Mouse (Mus musculus) left cerebral cortex, postnatal 4 days (tissue): ENCODE data around the gene Sctr. TPM values are rescaled to one million over a fixed set of nuclear protein-coding genes. Genes with fewer than 3 reads are reported as not detected.

Source experiments
- DNase-seq: peaks from one replicate; pipeline ENCODE4 v3.0.0-alpha.2; 2022
- intact Hi-C: fragments of 180-260 bp; cut with DNase I; formaldehyde crosslinking; loops from one replicate; pipeline ENCODE4 v1.15.1; 2025
- total RNA-seq, 2 experiments: library from RNA; stranded (reverse); gene quantifications; 2 replicates each; pipeline ENCODE4 v1.2.3; 2021

The Sctr gene
- total RNA-seq = 1 to 10 TPM in 1 of 2 experiments, under 1 TPM in 1; 0.96 to 1.2 TPM

GRCm38 (mm10) chr1:120006844-120007790 is at the start of gene Sctr:
Gene Sctr (plus strand): TSS chr1:120006894.
- intact Hi-C loops = no loop called here
- peak; percentile 21 for DNase-seq

GRCm38 (mm10) chr1:119957716-119958222 is 48.9 kb upstream of the Sctr start:
- DNase-seq = peak; percentile 61
- intact Hi-C loops = no loop called here

- intact Hi-C loops = no loop called here
- no peak for DNase-seq
These were observed 47.2 kb upstream of the Sctr start for GRCm38 (mm10) chr1:119959464-119959863.

- no peak for DNase-seq
- intact Hi-C loops = no loop called here
These were observed 46.8 kb upstream of the Sctr start for GRCm38 (mm10) chr1:119959920-119960319.

- DNase-seq = no peak
- intact Hi-C loops = no loop called here
These were observed 40.7 kb upstream of the Sctr start for GRCm38 (mm10) chr1:119965804-119966514.

GRCm38 (mm10) chr1:119973117-119973516 is 33.6 kb upstream of the Sctr start:
- no peak for DNase-seq
- intact Hi-C loops = no loop called here

- intact Hi-C loops = no loop called here
- no peak for DNase-seq
These were observed 31.6 kb upstream of the Sctr start for GRCm38 (mm10) chr1:119975141-119975540.

- DNase-seq = no peak
- intact Hi-C loops = no loop called here
These were observed 20.1 kb upstream of the Sctr start for GRCm38 (mm10) chr1:119986555-119986954.

GRCm38 (mm10) chr1:119996798-119997581 is 9.7 kb upstream of the Sctr start, which contains the start of gene Cfap221:
Gene Cfap221 (minus strand): TSS chr1:119997234.
- DNase-seq = peak; percentile 62
- intact Hi-C loops = no loop called here

- peak; percentile 15 for DNase-seq
- intact Hi-C loops = no loop called here
These were observed 9.1 kb upstream of the Sctr start for GRCm38 (mm10) chr1:119997644-119998043.

- intact Hi-C loops = no loop called here
- no peak for DNase-seq
These were observed 1.3 kb downstream of the Sctr start for GRCm38 (mm10) chr1:120007851-120008588.

GRCm38 (mm10) chr1:120012638-120013037 is 5.9 kb downstream of the Sctr start:
- intact Hi-C loops = no loop called here
- DNase-seq = no peak

GRCm38 (mm10) chr1:120013111-120013510 is 6.4 kb downstream of the Sctr start:
- peak; percentile 80 for DNase-seq
- intact Hi-C loops = no loop called here

GRCm38 (mm10) chr1:120016240-120016639 is 9.5 kb downstream of the Sctr start:
- intact Hi-C loops = no loop called here
- DNase-seq = no peak

GRCm38 (mm10) chr1:120018900-120019299 is 12.2 kb downstream of the Sctr start:
- no peak for DNase-seq
- intact Hi-C loops = no loop called here

- intact Hi-C loops = no loop called here
- DNase-seq = no peak
These were observed 12.7 kb downstream of the Sctr start for GRCm38 (mm10) chr1:120019428-120019827.

GRCm38 (mm10) chr1:120020322-120020897 is 13.7 kb downstream of the Sctr start:
- DNase-seq = no peak
- intact Hi-C loops = no loop called here

- intact Hi-C loops = no loop called here
- DNase-seq = peak; percentile 27
These were observed 15.3 kb downstream of the Sctr start for GRCm38 (mm10) chr1:120021951-120022350.

- intact Hi-C loops = no loop called here
- no peak for DNase-seq
These were observed 17.8 kb downstream of the Sctr start for GRCm38 (mm10) chr1:120024331-120025049.
